Mouse (Mus musculus) embryonic facial prominence, embryonic 11.5 days (tissue): Measurements from ENCODE around the gene Fastk. TPM values are rescaled to one million over a fixed set of nuclear protein-coding genes. Genes with fewer than 3 reads are reported as not detected.

Experiments used
- ATAC-seq: fragments of 200-750 bp; cut with Nextera tagmentation; replicated peaks from 2 replicates; pipeline ENCODE4 v1.8.0; 2017; ENCODE audit warnings: low read depth; ENCODE audit not compliant: insufficient number of reproducible peaks, low FRiP score, low TSS enrichment
- DNase-seq: peaks from one replicate; pipeline ENCODE4 v3.0.0-alpha.2; 2015; ENCODE audit warnings: low spot score
- H3K27ac ChIP-seq: fragments of 300-500 bp; sonication (generic); replicated peaks from 2 replicates; pipeline ENCODE4 v1.5.1; 2014; ENCODE audit warnings: mild to moderate bottlenecking, low read depth, low read length, control low read depth
- H3K27me3 ChIP-seq: fragments of 300-500 bp; sonication (generic); 2 replicates; pipeline ENCODE4 v1.6.1; 2014; ENCODE audit warnings: mild to moderate bottlenecking, low read length, moderate library complexity, mixed read lengths; ENCODE audit not compliant: control insufficient read depth, insufficient read depth
- H3K36me3 ChIP-seq: fragments of 300-500 bp; sonication (generic); replicated peaks from 2 replicates; pipeline ENCODE4 v1.6.1; 2014; ENCODE audit warnings: low read depth, mild to moderate bottlenecking, low read length, moderate library complexity, mixed read lengths; ENCODE audit not compliant: control insufficient read depth, insufficient read depth
- H3K4me1 ChIP-seq: fragments of 300-500 bp; sonication (generic); 2 replicates; pipeline ENCODE4 v1.6.1; 2014; ENCODE audit warnings: low read length, mixed read lengths; ENCODE audit not compliant: control insufficient read depth, insufficient read depth
- H3K4me2 ChIP-seq: fragments of 300-500 bp; sonication (generic); 2 replicates; pipeline ENCODE4 v1.6.1; 2014; ENCODE audit warnings: low read depth, mild to moderate bottlenecking, control low read depth, low read length, moderate library complexity
- H3K4me3 ChIP-seq: fragments of 300-500 bp; sonication (generic); 2 replicates; pipeline ENCODE4 v1.5.1; 2014; ENCODE audit warnings: low read depth, low read length, control low read depth
- H3K9ac ChIP-seq: fragments of 300-500 bp; sonication (generic); replicated peaks from 2 replicates; pipeline ENCODE4 v1.6.1; 2014; ENCODE audit warnings: mild to moderate bottlenecking, control low read depth, low read length
- H3K9me3 ChIP-seq: fragments of 300-500 bp; sonication (generic); replicated peaks from 2 replicates; pipeline ENCODE4 v1.6.1; 2016; ENCODE audit warnings: mild to moderate bottlenecking, low read length, inconsistent platforms, mixed read lengths; ENCODE audit not compliant: control insufficient read depth
- WGBS: fragments of 180-500 bp; shearing (Covaris S2); extraction: QIAGEN DNeasy Blood & Tissue Kit; methylation state at CpG from one replicate; pipeline ENCODE4 v1.1.7; 2014; 5-methylcytosine and 5-hydroxymethylcytosine counted together
- polyA plus RNA-seq: library from polyadenylated mRNA; unstranded; fragments of >200 nt; fragmentation: Nextera tagmentation; extraction: Ambion mirVana; gene quantifications from 2 replicates; pipeline ENCODE4 v1.2.1, GENCODE M21; 2014

Gene Fastk
- polyA plus RNA-seq, 1 experiment from 2014 or later, result 77.8 TPM

DNA sequence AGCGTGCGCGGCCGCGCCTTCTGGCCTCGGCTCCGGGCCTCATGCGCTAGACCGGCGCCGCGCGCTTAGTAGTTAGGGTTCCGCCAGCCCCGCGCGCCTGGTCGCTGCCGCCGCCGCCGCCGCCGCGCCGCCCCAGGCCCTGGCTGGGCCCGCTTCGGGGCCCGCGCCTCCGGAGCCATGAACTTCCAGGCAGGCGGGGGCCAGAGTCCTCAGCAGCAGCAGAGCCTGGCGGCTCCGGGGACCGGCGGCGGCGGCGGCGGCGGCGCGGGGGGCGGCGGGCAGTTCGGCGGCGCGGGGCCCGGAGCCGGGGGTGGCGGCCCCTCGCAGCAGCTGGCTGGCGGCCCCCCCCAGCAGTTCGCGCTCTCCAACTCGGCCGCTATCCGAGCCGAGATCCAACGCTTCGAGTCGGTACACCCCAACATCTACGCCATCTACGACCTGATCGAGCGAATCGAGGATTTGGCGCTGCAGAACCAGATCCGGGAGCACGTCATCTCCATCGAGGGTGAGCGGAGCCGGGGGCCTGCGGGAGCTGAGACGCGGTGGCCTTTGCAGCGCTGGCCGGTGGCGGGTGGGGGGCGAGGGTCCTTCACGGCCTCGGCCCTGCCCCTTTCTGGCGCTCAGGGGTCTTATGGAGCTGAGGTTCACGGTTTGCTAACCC, 7.1 kb upstream of the Fastk start, which contains the start of gene Agap3:
Gene Agap3, plus strand, starts transcription at position 148 of the 661 bp plus-strand sequence.
- peak within 1 kb of the TSS; percentile 93 for H3K27ac ChIP-seq
- no peaks in the 10 kb centered on the region for H3K27me3 ChIP-seq
- H3K9ac ChIP-seq, result peak within 1 kb of the TSS; percentile 96
- DNase-seq (peak; percentile 50), ATAC-seq (peak; percentile 29)
- no peaks in the 10 kb centered on the region for H3K9me3 ChIP-seq
- H3K36me3 ChIP-seq, result no peaks in the 10 kb centered on the region
- under 1% methylated on average over 76 of the region's 85 CpGs for WGBS
- peak within 1 kb of the TSS; percentile 99 for H3K4me2 ChIP-seq
- H3K4me3 ChIP-seq, result peak within 1 kb of the TSS; percentile 91
- H3K4me1 ChIP-seq, result peaks cover 9% of the 10 kb centered on the region

GRCm38 (mm10) chr5:24451264-24452029, 6.4 kb upstream of the Fastk start:
- Histone ChIP-seq H3K27me3 (no peaks in the 10 kb centered on the region), H3K9me3 (no peaks in the 10 kb centered on the region), H3K4me3 (peak overlapping the region; percentile 91), H3K4me1 (peaks cover 9% of the 10 kb centered on the region), H3K4me2 (peak overlapping the region; percentile 99), H3K36me3 (no peaks in the 10 kb centered on the region), H3K27ac (peak overlapping the region; percentile 93), H3K9ac (peak overlapping the region; percentile 96)
- DNase-seq (peak; percentile 91), ATAC-seq (peak; percentile 79)
- WGBS, result 5% methylated on average over 35 of the region's 66 CpGs

DNA sequence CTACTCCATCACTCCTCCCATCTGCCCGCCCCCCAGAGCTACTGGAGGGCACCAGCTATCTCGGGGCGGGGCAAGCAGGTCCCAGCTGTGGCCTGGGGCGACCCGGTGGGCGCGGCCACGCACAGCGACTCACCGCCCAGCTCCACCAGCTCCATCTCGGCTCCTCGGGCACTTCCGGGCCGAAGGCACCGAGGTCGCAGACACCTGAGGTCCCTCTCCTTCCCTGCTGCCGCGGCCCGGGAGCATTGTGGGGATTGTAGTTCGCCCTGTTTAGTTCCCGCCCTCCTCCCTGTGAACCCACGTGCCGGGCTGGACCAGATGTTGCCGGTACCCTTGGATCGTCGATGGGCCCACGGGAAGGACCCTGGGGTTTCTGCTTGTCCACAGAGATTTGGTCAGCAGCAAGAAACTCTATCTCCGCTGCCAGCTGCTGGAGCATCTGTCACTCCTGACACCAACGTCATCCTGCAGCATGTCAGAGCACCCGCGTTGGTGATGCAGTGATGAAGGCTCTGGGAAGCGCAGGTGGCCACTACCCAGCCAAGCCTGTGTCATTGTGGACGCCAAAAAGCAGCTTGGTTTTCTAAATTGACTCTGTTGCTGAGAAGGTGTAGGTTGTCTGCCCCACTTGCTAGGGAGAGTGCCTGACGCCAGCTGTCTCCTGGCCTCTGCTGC, 2.7 kb upstream of the Fastk start, which contains the start of gene Tmub1:
Gene Tmub1, minus strand, starts transcription at position 231 of the 675 bp plus-strand sequence.
- Histone ChIP-seq H3K4me2 (peak within 1 kb of the TSS; percentile 67), H3K4me1 (peaks cover 7% of the 10 kb centered on the region), H3K9ac (peak within 1 kb of the TSS; percentile 54), H3K27me3 (no peaks in the 10 kb centered on the region), H3K9me3 (no peaks in the 10 kb centered on the region), H3K36me3 (no peaks in the 10 kb centered on the region), H3K27ac (0 out of 2 replicates have a peak within 1 kb of the TSS, but pooled peaks have one; percentile 1), H3K4me3 (peak within 1 kb of the TSS; percentile 58)
- 2% methylated on average over 34 of the region's 34 CpGs for WGBS
- DNase-seq (peak; percentile 84), ATAC-seq (peak; percentile 47)

GRCm38 (mm10) chr5:24446630-24447029, 1.5 kb upstream of the Fastk start:
- Histone ChIP-seq H3K36me3 (no peaks in the 10 kb centered on the region; the same call in 1 of the 2 replicates), H3K9ac (no peak overlapping the region), H3K4me2 (peak overlapping the region; percentile 10), H3K27me3 (no peaks in the 10 kb centered on the region), H3K4me1 (peaks cover 7% of the 10 kb centered on the region), H3K4me3 (no peak overlapping the region), H3K9me3 (no peaks in the 10 kb centered on the region), H3K27ac (no peak overlapping the region)
- ATAC-seq, result no peak
- DNase-seq, result no peak
- 90% methylated on average over 7 of the region's 7 CpGs for WGBS

GRCm38 (mm10) chr5:24445428-24446080, 467 bp upstream of the Fastk start:
- Histone ChIP-seq H3K9ac (peak overlapping the region; percentile 95), H3K4me1 (peaks cover 4% of the 10 kb centered on the region), H3K4me3 (peak overlapping the region; percentile 96), H3K27ac (no peak overlapping the region), H3K4me2 (peak overlapping the region; percentile 92), H3K9me3 (no peaks in the 10 kb centered on the region), H3K27me3 (no peaks in the 10 kb centered on the region), H3K36me3 (peaks cover 5% of the 10 kb centered on the region)
- 0 out of 2 replicates have a peak, but pooled peaks have one; percentile 0 for ATAC-seq
- no peak for DNase-seq
- 51% methylated on average over 20 of the region's 20 CpGs for WGBS

GRCm38 (mm10) chr5:24443927-24444326, 1.2 kb downstream of the Fastk start:
- H3K9me3 ChIP-seq, result no peaks in the 10 kb centered on the region
- peak overlapping the region; percentile 92 for H3K4me2 ChIP-seq
- no peaks in the 10 kb centered on the region for H3K27me3 ChIP-seq
- 82% methylated on average over 12 of the region's 12 CpGs for WGBS
- DNase-seq (no peak), ATAC-seq (no peak)
- peaks cover 4% of the 10 kb centered on the region for H3K4me1 ChIP-seq
- H3K4me3 ChIP-seq, result peak overlapping the region; percentile 96
- H3K27ac ChIP-seq, result no peak overlapping the region
- H3K36me3 ChIP-seq, result peaks cover 8% of the 10 kb centered on the region
- H3K9ac ChIP-seq, result peak overlapping the region; percentile 95

- 92% methylated on average over 7 of the region's 7 CpGs for WGBS
- Histone ChIP-seq H3K27me3 (no peaks in the 10 kb centered on the region), H3K36me3 (peaks cover 8% of the 10 kb centered on the region), H3K4me2 (no peak overlapping the region), H3K4me1 (peaks cover 4% of the 10 kb centered on the region), H3K27ac (no peak overlapping the region), H3K4me3 (no peak overlapping the region), H3K9me3 (no peaks in the 10 kb centered on the region), H3K9ac (no peak overlapping the region)
- no peak for ATAC-seq
- DNase-seq, result no peak
Observed at GRCm38 (mm10) chr5:24443204-24443603, 1.9 kb downstream of the Fastk start.
